Mouse (Mus musculus) cerebellum, postnatal 10 days (tissue): Measurements from ENCODE around the gene Polr2b.

Experiments used
- DNase-seq, 2 experiments: peaks; one replicate each; pipeline ENCODE4 v3.0.0; 2021; ENCODE audit warnings: mixed read lengths in 2 of 2

Polr2b gene

GRCm38 (mm10) chr5:77366313-77366712, 56.4 kb downstream of the Polr2b start:
- peak; percentile 19 to 34 for DNase-seq

- no peak for DNase-seq
These were observed 57.2 kb downstream of the Polr2b start for GRCm38 (mm10) chr5:77367145-77367544.

- DNase-seq = no peak
These were observed 57.7 kb downstream of the Polr2b start for GRCm38 (mm10) chr5:77367682-77368081.

DNA sequence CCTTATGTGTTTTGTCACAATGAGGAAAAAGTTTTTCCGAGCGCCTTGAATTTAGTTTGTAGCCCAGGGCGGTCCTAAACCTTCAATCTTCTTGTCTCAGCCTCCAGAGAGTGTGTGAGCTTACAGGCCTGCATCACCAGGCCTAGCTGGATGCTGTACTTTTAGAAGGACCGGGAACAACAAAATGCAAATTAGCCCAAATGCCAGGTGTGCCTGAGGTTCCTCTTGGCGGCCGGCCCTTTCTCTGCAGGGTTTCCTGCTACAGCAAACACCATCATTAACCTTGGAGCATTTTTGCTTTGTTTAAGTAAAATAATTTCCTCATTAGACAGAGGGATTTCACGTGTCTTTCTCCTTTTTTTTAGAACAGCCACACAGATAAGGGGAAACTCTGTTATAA, 58.2 kb downstream of the Polr2b start:
- peak in 1 of 2 experiments; percentile 31 for DNase-seq

DNA sequence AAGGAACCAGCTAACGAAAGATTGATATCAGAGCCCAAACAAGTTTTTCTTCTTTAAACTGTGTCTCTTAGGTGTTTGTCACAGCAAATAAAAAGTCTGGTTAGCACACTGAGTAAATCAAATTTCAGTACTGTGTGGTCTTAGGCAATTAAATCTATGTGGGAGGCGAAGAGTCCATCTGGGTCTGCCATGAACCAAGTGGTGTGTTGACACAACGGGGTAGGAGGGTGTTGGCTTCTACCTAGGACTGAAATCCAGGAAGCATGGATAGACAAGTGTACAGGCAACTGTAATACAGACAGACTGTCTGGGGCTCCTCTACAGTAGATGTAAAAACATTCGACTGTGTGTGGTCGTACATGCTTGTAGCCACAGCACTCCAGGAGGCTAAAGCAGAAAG, 59.4 kb downstream of the Polr2b start:
- no peak for DNase-seq

DNA sequence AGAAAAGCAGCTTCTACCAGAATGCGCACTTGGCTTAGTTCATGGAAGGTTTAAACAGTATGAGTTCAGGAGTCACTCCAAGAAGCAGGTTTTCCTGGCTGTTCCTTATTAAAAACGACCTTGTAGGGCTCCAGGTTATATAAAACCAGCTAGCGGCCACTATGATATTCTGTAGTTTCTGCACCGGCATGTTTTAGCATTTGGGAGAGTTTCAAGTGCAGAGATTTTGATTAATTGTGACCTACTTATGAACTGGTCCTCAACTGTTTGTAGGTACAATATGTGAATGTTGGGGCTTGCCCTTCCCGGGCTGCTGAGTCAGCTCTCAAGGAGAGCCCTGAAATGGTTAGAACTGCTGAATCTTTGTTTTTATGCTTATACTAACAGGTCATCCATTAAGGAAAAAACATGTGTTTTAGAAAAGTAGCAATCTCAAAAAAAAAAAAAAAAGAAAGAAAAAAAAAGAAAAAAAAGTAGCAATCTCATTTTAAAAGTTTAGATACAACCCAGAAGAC, 60.5 kb downstream of the Polr2b start:
- no peak for DNase-seq

GRCm38 (mm10) chr5:77372242-77372641, 62.3 kb downstream of the Polr2b start:
- no peak for DNase-seq

DNA sequence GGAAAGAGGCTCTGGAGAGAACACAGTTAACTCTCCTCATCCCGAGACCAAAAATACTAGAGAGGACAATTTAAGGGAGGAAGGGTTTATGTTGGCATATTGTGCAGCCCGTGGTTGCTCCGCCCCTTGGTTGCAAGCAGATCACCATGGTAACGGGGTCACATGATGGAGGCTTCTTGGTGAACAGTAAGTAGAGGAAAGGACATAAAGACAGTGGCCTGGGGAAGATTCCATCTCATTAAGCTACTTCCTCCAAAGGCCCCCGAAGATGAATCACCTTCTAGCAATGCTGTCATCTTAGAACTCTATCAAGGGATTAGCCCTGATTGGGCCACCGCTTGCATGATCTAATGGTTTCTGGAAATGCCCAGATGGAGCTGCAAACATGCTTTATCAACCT, 62.8 kb downstream of the Polr2b start:
- no peak for DNase-seq

DNA sequence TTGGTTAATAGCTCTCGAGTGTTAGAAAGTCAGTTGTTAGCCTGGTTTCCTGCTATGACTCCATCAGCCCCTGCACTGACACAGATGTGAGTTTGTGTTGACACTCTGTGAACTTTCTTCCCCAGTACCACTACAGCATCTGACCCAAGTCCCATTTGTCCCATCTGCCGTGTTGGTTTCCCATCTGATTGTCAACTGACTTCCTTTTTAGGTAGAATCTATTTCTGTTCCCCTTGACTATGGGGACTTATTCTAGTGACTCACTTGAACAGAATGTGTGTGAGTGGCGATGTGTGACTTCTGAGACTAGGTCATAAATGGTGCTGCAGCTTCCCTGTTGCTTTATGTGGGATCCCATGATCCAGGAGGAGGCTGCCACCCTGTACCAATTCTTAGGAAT, 65.0 kb downstream of the Polr2b start:
- no peak for DNase-seq

DNA sequence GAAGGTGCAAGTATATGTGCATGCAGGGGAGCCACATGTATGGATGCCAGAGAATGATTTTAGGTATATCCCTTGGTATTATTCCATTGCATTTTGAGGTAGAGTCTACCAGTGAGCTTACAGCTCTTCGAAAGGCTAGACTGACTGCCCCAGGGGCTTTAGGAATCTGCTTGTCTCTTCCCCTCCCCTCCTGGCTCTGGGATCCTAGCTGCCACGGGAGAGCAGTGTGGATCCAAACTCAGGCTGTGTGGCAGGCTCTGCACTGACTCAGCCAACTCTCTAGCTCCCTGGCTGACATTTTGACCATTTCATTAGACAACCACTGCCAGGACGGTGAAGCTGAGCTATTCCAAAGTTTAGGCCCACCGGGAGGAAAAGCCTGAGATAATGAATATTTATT, 65.6 kb downstream of the Polr2b start:
- no peak for DNase-seq

GRCm38 (mm10) chr5:77378027-77378426, 68.1 kb downstream of the Polr2b start:
- DNase-seq = no peak

DNA sequence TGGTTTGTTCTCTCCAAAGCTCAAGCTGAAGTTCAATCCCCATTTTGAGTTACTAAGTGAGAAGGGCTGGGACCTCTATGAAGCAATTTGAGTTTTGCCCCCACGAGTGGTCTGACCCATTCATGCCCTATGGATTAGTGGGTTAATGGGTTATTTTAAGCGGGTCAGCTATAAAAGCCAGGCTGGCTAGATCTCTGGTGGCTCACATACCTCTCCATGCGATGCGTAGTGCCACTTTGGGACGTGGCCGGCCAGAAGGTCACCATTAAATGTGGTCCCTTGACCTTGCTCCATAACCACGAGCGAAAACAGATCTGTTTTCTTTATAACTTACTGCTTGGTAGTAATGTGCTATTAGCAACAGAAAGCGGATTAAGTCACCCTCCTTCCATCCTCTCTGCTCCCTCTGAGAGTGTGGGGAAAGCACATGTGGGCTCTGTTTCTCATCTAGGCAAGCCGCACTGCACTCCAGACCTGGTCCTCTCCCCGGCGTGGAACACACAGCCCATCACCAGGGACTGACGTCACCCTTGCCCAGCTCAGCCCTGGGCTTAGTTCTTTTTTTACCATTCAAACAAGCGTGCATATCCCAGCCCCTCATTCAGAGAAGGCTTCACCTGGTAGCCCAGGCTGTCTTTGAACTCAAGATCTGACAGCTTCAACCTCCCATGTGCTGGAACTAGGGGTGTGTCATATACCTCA, 69.6 kb downstream of the Polr2b start:
- no peak for DNase-seq

DNA sequence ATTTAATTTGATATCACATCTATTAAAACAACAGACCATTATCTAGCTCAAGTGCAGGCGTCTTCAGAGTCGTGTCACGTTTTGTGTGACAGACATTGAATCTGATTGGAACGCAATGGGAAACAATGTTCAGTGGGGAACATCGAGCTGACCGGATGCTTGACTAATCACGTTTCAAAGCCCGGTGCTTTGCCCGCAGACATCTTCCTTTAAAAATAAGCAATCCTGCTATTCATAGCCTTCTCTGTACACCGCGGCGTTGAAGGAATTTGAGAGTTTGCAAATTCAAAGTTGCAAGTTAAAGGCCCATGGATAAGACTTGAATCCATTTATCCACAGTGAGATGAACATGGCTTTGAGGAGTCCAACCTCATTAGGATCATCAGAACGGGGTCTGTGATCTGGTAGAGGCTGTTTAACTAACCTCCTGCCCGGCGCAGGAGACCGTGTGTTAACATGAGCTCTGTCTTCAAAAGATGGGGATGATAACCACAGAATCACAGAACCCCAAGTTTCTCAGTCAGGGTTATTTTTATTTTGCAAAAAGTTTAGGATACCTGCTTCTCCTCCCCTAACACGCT, 70.5 kb downstream of the Polr2b start:
- DNase-seq = peak in 1 of 2 experiments; percentile 10

GRCm38 (mm10) chr5:77381283-77381682, 71.3 kb downstream of the Polr2b start:
- no peak for DNase-seq

GRCm38 (mm10) chr5:77381686-77382085, 71.7 kb downstream of the Polr2b start:
- DNase-seq = no peak

- DNase-seq = no peak
These were observed 74.0 kb downstream of the Polr2b start for GRCm38 (mm10) chr5:77383799-77384554.

DNA sequence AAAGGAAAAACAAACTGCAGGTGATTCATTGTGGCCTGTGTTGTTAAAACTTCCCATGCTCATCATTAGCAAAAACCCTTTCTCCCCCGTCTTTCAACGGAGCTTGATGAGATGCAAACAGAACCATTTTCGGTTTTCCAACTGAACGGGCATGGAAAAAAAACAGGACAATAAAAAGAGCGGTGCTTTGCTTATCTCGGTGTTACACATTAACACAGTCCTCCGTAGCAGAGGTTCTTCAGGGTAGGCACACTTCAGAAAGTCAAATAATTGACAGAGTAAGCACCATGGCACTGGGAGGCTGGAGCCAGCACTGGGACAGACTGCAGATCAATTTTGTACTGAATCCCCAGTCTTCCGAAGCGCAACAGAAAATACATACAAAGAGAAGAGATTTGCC, 74.8 kb downstream of the Polr2b start:
- DNase-seq = no peak

GRCm38 (mm10) chr5:77385221-77385620, 75.3 kb downstream of the Polr2b start:
- DNase-seq = no peak

DNA sequence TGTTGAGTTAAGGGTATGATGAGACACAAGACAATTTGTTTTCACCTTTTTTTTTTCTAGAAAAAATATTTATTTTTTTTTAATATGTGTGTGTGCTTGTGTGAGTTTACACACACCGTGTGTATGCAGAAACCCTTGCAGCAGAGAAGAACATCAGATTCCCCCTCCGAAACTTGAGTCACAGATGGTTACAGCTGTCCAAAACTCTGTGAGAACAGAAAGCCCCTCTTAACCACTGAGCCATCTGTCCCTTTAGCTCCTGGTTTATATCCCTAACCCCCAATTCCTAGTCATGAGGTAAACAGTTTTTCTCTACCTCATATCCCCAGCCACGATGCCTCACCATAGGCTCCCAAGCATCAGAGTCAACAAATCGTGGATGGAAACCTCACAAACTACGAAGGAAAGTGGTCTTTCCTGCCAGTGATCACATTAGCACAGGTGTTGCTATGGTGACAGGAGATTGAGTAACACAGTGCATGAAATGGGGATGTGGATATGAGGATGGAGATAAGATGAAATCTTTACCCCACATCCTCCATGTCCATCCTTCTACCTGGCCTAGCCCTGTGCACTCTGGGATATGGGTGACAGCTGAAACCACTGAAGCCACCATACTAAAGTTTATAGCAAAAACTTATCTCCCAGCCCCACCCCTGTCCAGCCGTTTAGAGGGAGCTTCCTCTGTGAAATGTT, 76.1 kb downstream of the Polr2b start:
- no peak for DNase-seq

GRCm38 (mm10) chr5:77386596-77387413, 76.9 kb downstream of the Polr2b start:
- DNase-seq = no peak

GRCm38 (mm10) chr5:77387414-77387704, 77.4 kb downstream of the Polr2b start:
- no peak for DNase-seq

DNA sequence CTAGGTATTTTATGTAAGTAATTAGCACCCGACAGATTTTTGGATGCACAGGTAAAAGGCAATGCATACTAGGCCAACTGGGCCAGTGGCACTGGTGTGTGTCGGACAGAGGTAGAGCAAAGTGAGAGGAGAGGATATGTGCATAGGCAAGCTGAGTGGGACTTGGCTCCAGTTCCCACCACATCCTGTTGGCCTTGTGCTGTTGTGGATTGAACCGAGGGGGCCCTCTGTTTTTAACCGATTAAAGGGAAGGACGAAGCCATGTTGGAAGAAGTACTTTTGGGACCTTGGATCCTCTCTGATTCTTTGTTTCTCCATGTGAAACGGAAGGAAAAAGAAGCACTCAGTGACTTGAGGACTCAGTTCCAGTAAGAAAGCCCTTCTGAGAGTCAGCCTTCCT, 78.4 kb downstream of the Polr2b start:
- no peak for DNase-seq

DNA sequence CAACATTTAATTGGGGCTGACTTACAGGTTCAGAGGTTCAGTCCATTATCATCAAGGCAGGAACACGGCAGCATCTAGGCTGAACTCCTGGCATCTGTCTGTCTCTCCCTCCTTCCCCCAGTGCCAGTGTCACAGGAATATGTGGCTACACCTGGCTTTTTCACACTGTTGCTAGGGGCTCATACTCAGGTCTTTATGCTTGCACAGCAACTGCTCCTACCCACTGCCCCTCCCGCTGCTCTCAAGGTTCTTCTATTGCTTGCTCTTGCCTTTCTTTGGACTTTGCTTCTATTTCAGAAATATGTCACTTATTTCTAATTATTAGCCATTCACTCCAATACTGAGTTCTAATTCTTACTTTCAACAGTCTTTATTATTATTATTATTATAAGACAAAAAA, 80.3 kb downstream of the Polr2b start:
- DNase-seq = no peak
